Mouse (Mus musculus) B cell, adult 2 months (primary cell): Measurements from ENCODE around the gene Olfr635.
A peak's percentile ranks its signal among the peaks of the same experiment; 100 is the strongest.
"Not testable (repeated sequence)": the region's sequence is repeated elsewhere in the genome, so short reads cannot be mapped to it uniquely, and the experiment has no call there.

ENCODE experiments used
- DNase-seq, 2 experiments: peaks; one replicate each; pipeline ENCODE4 v3.0.0; 2022

Olfr635 gene

DNA sequence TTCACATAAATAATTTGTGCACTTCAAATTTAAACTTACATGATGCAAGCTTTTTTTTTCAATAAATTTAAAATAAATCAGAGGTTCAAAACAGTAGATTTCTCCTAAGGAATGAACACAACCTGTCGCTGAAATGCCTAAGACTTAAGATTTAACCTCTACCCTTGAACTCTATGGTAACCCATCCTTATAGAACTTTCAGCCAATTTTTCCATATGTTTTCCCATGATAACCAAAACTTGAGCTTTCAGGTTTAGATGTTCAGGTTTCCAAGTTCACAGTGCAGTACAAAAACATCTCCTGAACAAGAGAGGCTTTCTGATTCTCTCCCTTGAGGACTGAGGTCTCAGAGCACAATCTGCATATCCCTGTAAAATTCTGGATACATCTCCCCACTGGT lies at the start of gene Olfr635:
TSS of gene Olfr635 (plus strand) at position 301 of the 400 bp plus-strand sequence.
- DNase-seq: no peak

DNA sequence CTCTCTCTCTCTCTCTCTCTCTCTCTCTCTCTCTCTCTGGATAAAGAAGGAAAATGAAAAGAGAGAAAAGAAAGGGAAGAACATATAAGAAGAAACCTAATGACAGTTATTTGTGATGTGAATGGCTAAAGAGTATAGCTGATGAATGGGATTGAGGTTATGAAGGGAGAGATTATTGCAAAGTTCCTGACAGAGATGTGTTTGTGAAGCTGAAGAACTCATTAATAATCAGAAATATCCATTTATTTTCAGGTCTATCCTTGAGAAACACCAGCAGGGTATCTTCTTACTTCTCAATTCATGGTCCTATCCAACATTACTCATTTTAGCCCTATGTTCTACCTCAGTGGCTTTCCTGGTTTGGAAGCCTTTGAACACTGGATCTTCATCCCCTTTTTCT lies 42.4 kb upstream of the Olfr635 start, which contains the start of gene Olfr631:
TSS of gene Olfr631 (plus strand) at position 301 of the 400 bp plus-strand sequence.
- DNase-seq: no peak

DNA sequence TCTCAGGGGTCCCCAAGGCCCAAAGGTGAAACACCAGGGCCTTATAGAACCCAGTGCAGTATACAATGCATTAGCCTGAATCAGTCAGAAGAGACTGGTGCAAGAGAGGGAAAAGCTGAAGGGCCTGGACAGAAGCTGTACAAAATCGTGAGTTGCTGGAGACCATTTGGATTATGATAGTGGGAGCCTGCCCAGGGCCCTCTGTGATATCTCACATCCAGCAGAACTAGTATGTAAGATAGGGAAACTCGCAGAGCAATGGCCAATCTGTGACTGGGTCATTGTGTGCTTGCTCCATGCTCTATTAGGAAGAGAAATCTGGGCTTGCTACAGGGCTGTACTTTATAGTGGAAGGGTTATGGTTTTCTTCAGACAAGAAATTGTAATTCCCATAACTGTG lies 36.7 kb upstream of the Olfr635 start, which contains the start of gene Olfr632:
TSS of gene Olfr632 (plus strand) at position 84 of the 400 bp plus-strand sequence.
- no peak for DNase-seq

DNA sequence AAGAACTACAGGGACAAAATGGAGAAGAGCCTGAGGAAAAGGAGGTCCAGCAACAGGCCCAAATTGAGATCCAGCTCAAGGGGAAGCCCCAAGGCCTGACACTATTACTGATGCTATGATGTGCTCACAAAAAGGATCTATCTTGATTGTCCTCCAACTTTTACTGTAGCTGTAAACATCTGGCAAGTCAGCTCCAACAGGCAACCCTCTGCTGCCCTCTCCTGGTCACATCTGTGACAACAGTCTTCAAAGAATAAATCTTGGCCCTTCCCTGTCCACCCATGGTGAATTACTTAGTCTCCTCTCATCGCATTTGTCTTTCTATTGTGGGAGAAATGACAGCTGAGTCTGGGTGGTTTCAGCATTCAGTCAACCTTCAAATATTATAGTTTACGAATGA lies 28.2 kb upstream of the Olfr635 start:
- peak; percentile 65 for DNase-seq

DNA sequence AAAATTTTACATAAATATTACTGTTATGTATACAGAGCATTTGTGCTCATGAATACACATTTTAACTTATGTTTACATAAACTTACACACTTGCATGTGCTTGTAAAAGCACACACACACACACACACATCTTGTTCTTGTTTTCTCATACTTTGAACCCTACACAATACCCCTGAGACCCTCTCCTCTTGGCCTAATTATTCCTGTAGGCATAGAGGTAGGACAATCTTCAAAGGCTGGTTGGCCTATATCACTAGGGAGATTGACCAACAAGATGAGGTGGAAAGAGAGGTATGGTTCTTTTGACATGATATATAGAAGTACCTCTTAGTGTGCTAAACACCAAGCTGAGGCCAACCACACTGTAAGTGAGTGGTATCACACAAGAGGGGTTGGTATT lies 26.8 kb upstream of the Olfr635 start, which contains the start of gene Olfr633:
TSS of gene Olfr633 (plus strand) at position 301 of the 400 bp plus-strand sequence.
- no peak for DNase-seq

DNA sequence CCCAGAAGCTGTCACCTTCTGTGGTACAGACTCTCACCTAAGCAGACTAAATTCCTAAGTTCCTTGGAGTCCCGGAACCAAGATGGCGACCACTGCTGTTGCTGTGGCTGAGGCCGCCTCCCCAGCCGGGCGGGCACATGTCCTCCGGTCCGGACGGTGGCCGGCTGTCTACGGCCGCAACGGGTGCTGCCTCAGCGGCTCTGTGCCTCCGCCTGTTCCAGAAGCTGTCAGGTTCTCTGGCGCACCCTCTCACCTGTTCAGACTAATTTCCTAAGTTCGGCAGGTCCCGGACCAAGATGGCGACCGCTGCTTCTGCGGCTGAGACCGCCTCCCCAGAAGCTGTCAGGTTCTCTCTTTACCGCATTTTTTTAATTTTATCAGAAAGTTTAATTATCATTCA lies 4.1 kb upstream of the Olfr635 start:
- DNase-seq: not testable (repeated sequence)

DNA sequence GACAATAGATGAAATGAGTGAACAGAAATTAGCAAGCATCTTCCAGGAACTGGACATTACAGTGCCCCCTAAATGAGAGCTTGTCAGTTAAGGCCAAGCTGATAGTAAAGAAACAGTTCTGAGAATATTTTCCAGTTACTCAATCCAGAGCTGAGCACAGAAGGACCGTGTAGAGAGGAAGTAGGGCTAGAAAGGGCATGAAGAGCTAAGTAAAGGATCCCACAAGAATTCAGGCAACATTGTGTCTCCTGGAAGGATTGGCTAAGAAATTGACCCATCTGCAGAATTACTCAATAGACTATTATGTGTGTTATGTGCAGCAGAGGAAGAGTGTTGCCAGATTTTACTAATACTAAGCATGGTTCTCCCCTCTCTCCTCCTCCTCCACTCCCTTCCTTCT lies 830 bp downstream of the Olfr635 start:
- no peak for DNase-seq

DNA sequence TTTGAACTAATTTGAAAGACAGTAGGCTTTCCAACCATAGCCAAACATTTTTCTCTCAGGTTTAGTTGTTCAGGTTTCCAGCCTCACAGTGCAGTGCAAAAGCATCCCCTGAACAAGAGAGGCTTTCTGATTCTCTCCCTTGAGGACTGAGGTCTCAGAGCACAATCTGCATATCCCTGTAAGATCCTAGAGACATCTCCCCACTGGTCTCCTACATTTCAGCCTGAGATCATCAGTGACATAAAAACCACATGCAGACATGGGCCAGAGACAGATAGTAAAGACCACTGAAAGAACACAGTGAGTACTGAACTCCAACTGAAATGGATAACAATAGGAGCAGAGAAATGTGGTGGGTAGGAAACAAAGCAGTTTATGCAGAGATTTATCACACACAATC lies 27.5 kb downstream of the Olfr635 start, which contains the start of gene Olfr638:
TSS of gene Olfr638 (plus strand) at position 301 of the 400 bp plus-strand sequence.
- no peak for DNase-seq

DNA sequence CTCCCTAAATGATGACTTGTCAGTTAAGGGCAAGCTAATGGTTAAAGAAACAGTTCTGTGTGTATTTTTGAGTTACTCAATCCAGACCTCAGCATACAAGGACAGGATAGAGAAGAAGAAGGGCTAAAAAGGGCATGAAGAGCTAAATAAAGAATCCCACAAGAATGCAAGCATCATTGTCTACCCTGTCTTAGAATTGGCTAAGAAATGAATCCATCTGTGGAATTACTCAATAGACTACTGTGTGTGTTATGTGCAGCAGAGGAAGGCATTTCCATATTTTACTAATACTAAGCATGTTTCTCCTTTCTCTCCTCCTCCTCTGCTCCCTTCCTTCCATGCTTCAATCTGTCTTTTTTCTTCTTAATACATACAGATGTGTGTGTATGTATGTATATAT lies 28.2 kb downstream of the Olfr635 start:
- DNase-seq: no peak

DNA sequence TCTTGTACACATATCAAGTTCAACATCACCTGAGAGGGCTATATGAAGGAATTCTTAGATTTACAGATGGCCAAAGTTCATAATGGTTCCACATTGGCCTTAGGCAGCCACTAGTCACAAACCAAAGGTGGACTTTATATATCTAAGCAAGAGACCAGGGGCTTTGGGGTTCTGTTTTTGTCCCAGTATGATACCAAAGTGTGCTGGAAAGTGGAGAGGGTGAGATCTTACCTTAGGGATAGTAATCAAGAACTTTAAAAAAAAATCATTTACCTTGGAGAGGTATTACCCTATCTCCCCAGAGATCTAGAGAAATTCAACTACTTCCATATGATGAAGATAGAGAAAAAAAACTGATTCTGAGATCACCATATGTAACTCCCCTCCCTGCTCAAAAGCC lies 46.3 kb downstream of the Olfr635 start, which contains the start of gene Olfr639:
TSS of gene Olfr639 (minus strand) at position 101 of the 400 bp plus-strand sequence.
- DNase-seq: no peak

DNA sequence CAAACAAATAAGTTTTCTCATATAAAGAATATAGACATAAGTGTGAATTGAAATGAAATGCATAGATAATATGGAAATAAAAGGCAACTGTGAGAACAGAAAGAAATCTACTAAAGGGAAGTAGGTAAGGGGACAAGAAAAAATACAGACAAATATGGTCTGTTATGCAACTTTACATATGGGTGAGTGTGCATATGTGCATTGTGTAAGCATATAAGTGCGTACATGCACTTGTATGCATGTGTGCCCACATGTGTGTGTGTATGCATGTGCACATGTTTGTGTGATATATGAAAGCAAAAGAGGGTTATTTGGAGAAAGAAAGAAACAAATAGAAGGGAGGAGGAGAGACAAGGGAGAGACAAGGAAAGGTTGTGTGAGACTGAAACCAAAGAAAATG lies 48.0 kb downstream of the Olfr635 start:
- no peak for DNase-seq

DNA sequence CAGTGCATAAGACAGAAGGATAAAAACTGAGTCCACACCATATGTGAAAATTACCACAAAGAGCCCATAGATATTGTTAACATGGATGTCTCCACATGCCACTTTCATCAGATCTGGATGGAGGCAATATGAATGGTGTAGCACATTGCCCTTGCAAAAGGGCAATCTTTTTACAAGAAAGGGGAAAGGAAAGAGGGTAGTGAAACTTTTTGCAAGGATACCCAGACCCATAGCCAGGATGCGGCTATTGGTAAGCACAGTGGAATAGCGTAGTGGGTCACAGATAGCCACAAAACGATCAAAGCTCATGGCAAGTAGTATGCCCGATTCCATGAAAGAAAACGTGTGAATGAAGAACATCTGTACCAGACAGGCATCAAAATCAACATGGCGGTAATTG lies 50.7 kb downstream of the Olfr635 start:
- no peak for DNase-seq

DNA sequence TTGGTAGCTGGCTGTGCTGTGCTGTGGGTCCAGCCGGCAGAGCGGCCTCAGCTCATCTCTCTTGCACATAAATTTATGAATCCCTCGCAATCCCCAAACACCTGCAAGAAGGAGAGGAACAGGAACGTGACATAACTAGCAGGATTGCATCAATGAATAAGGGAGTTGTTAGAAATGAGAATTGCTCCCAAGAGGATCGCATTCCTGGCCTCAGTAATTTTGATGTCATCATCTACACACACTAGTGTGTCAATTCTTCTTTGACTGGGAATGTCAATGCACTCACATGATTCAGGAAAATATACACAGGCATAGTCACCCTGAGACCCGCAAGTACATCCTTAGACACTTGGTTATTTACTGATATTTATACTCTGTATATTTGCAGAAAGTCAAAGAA lies 54.5 kb downstream of the Olfr635 start, which contains the start of gene Olfr640:
TSS of gene Olfr640 (minus strand) at position 101 of the 400 bp plus-strand sequence.
- DNase-seq: no peak

DNA sequence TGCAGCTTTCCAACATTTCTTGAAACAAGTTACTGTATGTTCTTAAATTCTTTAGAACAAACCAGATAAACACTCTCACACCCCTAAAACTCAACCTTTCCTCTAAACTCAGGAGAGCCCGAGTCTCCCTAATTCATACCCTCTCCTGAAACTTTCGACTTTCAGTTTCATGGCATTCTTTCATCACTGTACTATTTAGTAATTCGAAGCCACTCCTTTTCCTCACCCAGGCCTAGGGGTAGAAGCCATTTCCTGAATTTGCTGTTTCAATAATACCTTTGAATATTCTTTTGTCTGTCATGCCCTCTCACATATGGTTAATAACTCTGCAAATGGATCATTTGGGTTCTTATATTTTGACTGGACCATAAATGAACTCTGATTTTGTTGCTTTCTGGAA lies 56.0 kb downstream of the Olfr635 start:
- DNase-seq: no peak

DNA sequence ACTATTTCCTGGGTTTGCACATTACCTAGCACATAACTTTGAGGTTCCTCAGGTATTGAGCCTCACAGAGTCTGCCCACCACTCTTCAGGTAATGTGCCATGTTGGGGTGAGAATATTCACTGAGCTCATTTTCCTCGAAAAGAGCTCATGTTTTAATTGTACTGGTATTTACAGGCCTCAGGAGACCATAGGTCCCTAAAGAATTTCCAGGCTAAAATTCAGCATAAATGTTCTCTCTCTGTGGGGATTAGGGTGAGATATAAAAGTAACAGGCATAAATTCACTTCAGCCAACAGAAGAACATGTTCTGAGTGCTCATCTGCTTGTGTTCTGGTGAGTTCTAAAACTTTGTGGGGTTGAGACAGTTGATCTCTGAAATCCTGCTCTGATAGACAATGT lies 64.2 kb downstream of the Olfr635 start, which contains the start of gene Olfr641:
TSS of gene Olfr641 (plus strand) at position 301 of the 400 bp plus-strand sequence.
- no peak for DNase-seq
